Mouse (Mus musculus) kidney, postnatal 4 days (tissue): ENCODE results near the gene Lgr5.

Source experiments
- DNase-seq, 2 experiments: peaks; one replicate each; pipeline ENCODE4 v3.0.0; 2021; ENCODE audit warnings: mixed read lengths in 2 of 2

The Lgr5 gene

GRCm38 (mm10) chr10:115569712-115570491 lies 17.7 kb downstream of the Lgr5 start, which contains the start of gene A930009A15Rik:
A930009A15Rik (plus strand) TSS chr10:115569986.
- peak in 1 of 2 experiments; percentile 18 for DNase-seq

GRCm38 (mm10) chr10:115563961-115564360 lies 23.6 kb downstream of the Lgr5 start:
- DNase-seq: no peak

- DNase-seq: no peak
These were observed 24.5 kb downstream of the Lgr5 start for GRCm38 (mm10) chr10:115562911-115563686.

GRCm38 (mm10) chr10:115561136-115561880 lies 26.3 kb downstream of the Lgr5 start:
- peak; percentile 45 to 54 for DNase-seq

GRCm38 (mm10) chr10:115556738-115557242 lies 30.8 kb downstream of the Lgr5 start:
- DNase-seq: peak in 1 of 2 experiments; percentile 10

GRCm38 (mm10) chr10:115555191-115555765 lies 32.3 kb downstream of the Lgr5 start:
- DNase-seq: no peak

GRCm38 (mm10) chr10:115553352-115554113 lies 34.0 kb downstream of the Lgr5 start:
- DNase-seq: no peak

GRCm38 (mm10) chr10:115551069-115551468 lies 36.5 kb downstream of the Lgr5 start:
- DNase-seq: no peak

- peak; percentile 19 to 22 for DNase-seq
These were observed 37.3 kb downstream of the Lgr5 start for GRCm38 (mm10) chr10:115550253-115550652.

GRCm38 (mm10) chr10:115542917-115543316 lies 44.7 kb downstream of the Lgr5 start:
- DNase-seq: peak in 1 of 2 experiments; percentile 23

- no peak for DNase-seq
These were observed 56.8 kb downstream of the Lgr5 start for GRCm38 (mm10) chr10:115530746-115531145.

- DNase-seq: no peak
These were observed 57.8 kb downstream of the Lgr5 start for GRCm38 (mm10) chr10:115529768-115530167.

- no peak for DNase-seq
These were observed 58.7 kb downstream of the Lgr5 start for GRCm38 (mm10) chr10:115528892-115529291.

GRCm38 (mm10) chr10:115521081-115521451 lies 66.5 kb downstream of the Lgr5 start:
- DNase-seq: no peak

GRCm38 (mm10) chr10:115520200-115521080 lies 67.1 kb downstream of the Lgr5 start:
- peak in 1 of 2 experiments; percentile 9 for DNase-seq

GRCm38 (mm10) chr10:115518845-115519244 lies 68.7 kb downstream of the Lgr5 start:
- DNase-seq: no peak

GRCm38 (mm10) chr10:115515503-115515902 lies 72.1 kb downstream of the Lgr5 start:
- no peak for DNase-seq

- peak in 1 of 2 experiments; percentile 28 for DNase-seq
These were observed 76.6 kb downstream of the Lgr5 start for GRCm38 (mm10) chr10:115510959-115511358.

- no peak for DNase-seq
These were observed 81.8 kb downstream of the Lgr5 start for GRCm38 (mm10) chr10:115505631-115506239.

GRCm38 (mm10) chr10:115505155-115505554 lies 82.4 kb downstream of the Lgr5 start:
- no peak for DNase-seq
